Mouse (Mus musculus) ES-Bruce4 (cell line): ENCODE results near the gene Ebp.

Source experiments
- CTCF ChIP-seq: IDR thresholded peaks from one replicate; pipeline ENCODE4 v1.8.1; 2011; ENCODE audit warnings: low read depth, low read length
- POLR2A ChIP-seq: IDR thresholded peaks from one replicate; pipeline ENCODE4 v1.8.1; 2011; ENCODE audit warnings: low read length; ENCODE audit not compliant: insufficient read depth

GRCm38 (mm10) chrX:8219651-8220050 lies 26.3 kb upstream of the Ebp start:
- no peak for TF ChIP-seq POLR2A
- no peak for TF ChIP-seq CTCF
